Mouse (Mus musculus) embryo, embryonic 10.5 days (tissue): ENCODE measurements around the gene Cyp27b1.
A peak's percentile ranks its signal among the peaks of the same experiment; 100 is the strongest.

Source experiments
- DNase-seq: peaks from one replicate; pipeline ENCODE4 v3.0.0-alpha.2; 2015; ENCODE audit warnings: low spot score

Cyp27b1 gene

DNA sequence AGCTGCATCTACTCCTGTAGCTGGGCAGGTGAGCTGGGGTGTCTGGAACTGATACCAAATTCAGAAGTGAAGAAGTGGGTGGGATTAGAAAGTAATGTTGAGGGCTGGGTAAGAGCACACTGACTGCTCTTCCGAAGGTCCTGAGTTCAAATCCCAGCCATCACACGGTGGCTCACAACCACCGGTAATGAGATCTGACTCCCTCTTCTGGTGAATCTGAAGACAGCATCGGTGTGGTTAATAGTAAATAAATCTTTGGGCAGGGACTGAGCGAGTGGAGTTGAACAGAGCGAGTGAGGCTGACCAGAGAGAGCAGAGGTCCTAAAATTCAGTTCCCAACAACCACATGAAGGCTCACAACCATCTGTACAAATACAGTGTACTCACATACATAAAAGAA, 37.6 kb downstream of the Cyp27b1 start:
- DNase-seq, result no peak

DNA sequence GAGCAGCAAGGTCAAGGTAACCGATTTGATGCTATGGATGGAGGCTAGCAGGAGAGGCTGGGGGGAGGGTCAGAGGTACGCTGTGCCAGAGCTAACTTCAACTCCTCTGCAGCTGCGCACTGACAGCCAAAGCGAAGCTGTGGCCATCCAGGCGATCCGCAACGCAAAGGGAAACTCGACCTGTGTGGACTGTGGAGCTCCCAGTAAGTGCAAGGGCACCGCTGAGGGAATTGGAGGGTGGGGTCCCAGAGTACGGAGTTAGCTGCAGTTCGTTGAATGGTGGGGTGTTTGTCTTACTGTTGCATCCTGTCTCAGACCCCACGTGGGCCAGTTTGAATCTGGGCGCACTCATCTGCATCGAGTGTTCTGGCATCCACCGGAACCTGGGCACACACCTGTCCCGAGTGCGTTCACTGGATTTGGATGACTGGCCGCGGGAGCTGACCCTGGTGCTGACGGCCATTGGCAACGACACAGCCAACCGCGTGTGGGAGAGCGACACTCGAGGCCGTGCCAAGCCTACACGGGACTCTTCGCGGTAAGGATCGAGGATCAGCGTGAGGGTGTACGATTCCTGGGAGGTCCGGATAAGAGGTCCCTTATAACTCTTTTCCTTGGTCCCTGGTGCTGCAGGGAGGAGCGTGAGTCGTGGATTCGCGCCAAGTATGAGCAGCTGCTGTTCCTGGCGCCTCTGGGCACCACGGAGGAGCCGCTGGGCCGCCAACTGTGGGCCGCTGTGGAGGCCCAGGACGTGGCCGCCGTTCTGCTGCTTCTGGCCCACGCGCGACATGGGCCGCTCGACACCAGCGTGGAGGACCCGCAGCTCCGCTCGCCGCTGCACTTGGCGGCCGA, 42.7 kb downstream of the Cyp27b1 start:
- peak; percentile 49 for DNase-seq

GRCm38 (mm10) chr10:127091507-127092396, 43.7 kb downstream of the Cyp27b1 start:
- no peak for DNase-seq

DNA sequence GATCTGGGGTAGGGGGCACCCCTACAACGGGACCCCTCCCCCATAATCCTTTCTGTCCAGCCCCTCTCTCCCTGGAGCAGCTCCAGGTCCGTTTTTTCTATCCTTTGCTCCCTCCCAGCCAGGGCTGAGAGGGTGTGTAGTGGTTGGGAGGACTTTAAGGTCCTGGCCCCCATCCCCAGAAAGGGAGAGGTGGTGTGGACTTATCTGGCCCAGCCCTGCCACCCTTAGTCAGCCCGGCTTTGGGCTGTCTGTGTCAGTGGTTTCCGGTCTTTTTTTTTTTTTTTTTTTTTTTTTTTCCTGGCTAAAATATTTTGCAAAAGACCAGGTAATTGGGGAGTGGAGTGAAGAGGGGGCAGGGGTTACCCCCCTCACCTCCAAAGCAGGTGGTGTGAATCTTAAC, 44.7 kb downstream of the Cyp27b1 start:
- DNase-seq, result no peak

- DNase-seq, result no peak
These were observed 46.3 kb downstream of the Cyp27b1 start for GRCm38 (mm10) chr10:127094382-127094802.

- no peak for DNase-seq
These were observed 50.5 kb downstream of the Cyp27b1 start for GRCm38 (mm10) chr10:127098514-127098913.

- DNase-seq, result no peak
These were observed 51.1 kb downstream of the Cyp27b1 start for GRCm38 (mm10) chr10:127099191-127099590.

- no peak for DNase-seq
These were observed 51.8 kb downstream of the Cyp27b1 start for GRCm38 (mm10) chr10:127099868-127100267.

- no peak for DNase-seq
These were observed 52.4 kb downstream of the Cyp27b1 start for GRCm38 (mm10) chr10:127100414-127100813.

- no peak for DNase-seq
These were observed 53.1 kb downstream of the Cyp27b1 start for GRCm38 (mm10) chr10:127101151-127101550.
